Mouse (Mus musculus) bone marrow macrophage, adult 2 months (primary cell): Measurements from ENCODE around the gene Fam120b.
A peak's percentile ranks its signal among the peaks of the same experiment; 100 is the strongest.

Experiments
- CTCF ChIP-seq: IDR thresholded peaks from 2 replicates; pipeline ENCODE4 v1.5.1; 2012; ENCODE audit warnings: low read depth, mild to moderate bottlenecking, low read length, moderate library complexity
- POLR2A ChIP-seq: IDR thresholded peaks from 2 replicates; pipeline ENCODE4 v1.6.1; 2012; ENCODE audit warnings: mild to moderate bottlenecking, low read depth, low read length, borderline replicate concordance

- TF ChIP-seq POLR2A (no peak), CTCF (peak; percentile 87)
Measured at GRCm38 (mm10) chr17:15467669-15468068, 71.7 kb downstream of the Fam120b start.
